Mouse (Mus musculus): ENCODE data around the gene Gpr119. TPM values are rescaled to one million over a fixed set of nuclear protein-coding genes. Genes with fewer than 3 reads are reported as not detected.

Gene Gpr119
- total RNA-seq (2021) = 0.18 TPM in 1 of 2 replicates, not detected in the other
- long read RNA-seq = 0 reads

DNA sequence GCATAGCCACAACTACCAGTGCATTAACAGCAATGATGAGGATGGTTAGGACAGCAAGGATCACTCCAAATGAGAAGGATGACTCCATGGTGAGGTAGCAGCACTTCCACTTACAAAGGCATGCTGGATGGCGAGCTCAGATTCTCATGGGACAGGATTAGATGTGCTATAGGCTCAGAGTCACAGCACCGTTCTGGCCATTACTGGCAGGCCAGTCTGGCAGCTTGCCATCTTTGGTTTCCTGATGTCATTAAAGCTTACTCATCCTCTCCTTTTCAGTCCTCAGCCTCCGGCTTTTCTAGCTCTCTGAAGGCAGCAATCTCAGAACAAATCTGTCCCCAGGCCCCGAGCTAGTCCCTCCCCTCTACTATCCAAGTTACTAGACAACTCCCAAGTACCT lies at the start of gene Gpr119:
Gpr119 (minus strand) TSS at position 308 of the 400 bp plus-strand sequence.
- peak; percentile 60 for DNase-seq

DNA sequence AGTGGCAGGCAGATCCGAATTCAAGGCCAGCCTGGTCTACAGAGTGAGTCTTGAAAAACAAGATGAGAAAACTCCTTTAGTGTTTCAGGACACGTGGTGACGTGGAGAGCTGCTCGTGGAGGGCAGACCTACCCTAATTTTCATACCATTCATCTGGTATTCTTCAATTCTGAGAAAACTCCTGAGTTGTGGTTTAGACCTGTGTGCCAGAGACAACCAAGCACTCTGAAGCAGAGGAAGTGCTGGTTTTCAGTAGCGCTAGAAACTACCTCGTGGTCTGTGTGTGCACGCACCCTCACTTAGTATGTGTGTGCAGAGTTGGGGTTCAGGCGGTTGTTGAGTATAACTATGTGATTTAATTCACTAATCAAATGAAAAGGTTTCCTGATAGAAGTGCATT lies 38.6 kb upstream of the Gpr119 start:
- DNase-seq = no peak

GRCm38 (mm10) chrX:48709701-48710100 lies 35.4 kb upstream of the Gpr119 start:
- DNase-seq = no peak

DNA sequence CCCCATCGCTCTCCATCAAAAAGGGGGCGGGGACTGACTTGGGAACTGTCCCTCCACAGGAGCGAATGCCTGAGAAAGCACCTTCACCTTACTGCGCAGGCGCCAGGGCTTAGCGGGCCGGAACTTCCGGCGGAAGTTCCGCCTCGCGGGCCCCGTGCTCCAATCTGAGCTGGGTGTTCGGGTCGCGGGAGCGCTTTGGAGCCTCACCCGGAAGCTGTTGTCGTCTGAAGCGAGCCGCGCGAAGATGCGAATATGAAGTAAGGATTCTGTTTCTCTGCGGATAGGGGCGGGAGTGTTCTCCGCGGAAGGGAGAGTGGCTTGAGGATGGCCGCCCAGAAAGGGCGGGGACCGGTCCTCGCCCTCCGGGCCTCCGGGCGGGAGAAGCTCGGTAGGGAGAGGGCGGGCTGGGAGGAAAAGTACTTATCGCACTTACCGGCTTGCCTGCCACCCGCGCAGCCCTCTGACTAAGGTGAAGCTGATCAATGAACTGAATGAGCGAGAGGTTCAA lies 20.6 kb upstream of the Gpr119 start, which contains the start of gene Rbmx2:
Rbmx2 (plus strand) TSS at position 141 of the 508 bp plus-strand sequence.
- DNase-seq = peak; percentile 89

DNA sequence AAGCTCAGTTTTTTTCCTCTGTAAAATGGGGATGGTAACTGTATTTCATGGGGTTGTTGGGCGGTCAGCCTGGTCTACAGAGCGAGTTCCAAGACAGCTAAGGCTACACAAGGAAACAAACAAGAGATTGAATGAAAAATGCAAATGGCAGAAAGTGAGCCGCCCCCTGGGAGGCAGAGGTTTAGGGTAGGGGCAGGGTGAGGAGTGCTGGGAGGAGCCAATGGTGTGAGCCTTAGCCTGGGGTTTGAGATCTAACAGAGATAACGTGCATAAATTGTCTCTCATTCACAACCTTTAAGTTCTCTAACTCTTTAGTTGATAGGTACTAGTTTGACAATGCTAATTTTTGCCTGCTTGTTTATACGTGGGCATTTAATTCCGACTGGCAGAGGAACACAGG lies 20.2 kb upstream of the Gpr119 start:
- DNase-seq = no peak

GRCm38 (mm10) chrX:48683857-48684256 lies 9.6 kb upstream of the Gpr119 start:
- no peak for DNase-seq

GRCm38 (mm10) chrX:48683451-48683850 lies 9.2 kb upstream of the Gpr119 start:
- peak; percentile 17 for DNase-seq

DNA sequence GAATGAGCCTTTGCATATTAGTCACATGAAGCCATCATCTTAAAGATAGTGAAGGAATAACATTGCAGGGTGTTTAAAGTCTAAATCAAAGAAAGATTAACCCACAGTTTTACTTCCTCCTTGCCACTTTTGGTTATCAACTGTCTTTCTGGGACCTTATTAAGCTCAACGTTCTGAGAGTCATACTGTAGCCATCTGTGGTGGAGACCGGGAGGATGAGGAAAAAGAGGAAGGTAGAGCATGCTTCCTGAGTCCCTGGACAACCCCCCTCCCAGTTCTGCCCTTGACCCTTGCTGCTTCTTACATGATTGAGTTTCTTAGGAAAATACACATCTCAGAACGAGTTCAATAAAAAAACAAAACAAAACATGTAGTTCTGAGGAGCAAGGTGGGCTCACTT lies 2.6 kb downstream of the Gpr119 start:
- no peak for DNase-seq

DNA sequence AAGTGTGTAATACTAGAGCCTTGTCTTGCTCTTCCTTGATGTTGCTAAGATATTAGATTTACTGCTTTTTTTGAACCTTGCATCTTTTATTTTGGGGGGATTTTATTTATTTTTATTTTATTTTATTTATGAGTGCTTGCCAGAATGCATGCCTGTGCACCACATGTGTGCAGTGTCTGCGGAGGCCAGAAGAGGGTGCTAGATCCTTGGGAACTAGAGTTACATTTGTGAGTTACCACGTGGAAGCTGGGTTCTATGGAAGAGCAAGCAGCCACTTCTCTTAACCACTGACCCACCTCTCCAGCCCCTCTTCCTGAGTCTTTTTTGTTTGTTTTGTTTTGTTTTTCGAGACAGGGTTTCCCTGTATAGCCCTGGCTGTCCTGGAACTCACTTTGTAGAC lies 4.7 kb downstream of the Gpr119 start:
- DNase-seq = no peak

DNA sequence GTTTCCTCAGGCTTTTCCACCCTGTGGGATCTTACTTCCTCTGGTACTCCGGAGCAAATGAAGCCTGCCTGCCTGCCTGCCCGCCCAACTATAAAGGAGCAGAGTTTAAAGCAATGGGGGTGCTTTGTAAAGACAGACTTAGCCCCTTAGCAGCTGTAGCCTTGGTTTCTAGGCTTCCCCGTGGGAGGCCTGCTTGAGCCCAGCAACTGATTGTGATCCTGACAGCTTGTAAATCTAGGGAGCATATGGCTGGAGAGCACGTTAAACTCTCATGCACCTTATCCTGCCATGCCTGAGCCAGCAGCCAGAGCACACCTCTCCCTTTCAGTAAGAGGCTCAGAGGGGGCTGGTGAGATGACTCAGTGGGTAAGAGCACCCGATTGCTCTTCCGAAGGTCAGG lies 7.5 kb downstream of the Gpr119 start:
- DNase-seq = no peak

DNA sequence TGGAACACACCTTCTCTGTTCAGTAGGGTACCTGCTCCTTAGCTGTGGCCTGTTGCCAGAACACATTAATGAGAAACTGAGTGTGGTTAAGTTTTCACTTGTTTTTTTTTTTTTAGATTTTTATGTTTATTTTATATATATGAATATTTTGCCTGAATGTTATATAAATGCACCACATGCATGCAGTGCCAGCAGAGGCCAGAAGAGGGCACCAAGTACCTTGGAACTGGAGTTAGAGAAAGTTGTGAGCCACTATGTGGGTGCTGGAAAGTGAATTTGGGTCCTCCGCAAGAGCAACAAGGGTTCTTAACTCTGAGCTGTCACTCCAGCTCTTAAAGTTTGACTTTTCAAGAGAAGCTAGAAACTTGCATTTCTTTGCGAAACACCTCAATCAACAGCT lies 30.2 kb downstream of the Gpr119 start:
- peak; percentile 8 for DNase-seq

- no peak for DNase-seq
These were observed 37.2 kb downstream of the Gpr119 start for GRCm38 (mm10) chrX:48637032-48637431.

- DNase-seq = no peak
These were observed 50.2 kb downstream of the Gpr119 start for GRCm38 (mm10) chrX:48624054-48624420.

GRCm38 (mm10) chrX:48623379-48624053 lies 50.8 kb downstream of the Gpr119 start, which contains the start of gene Slc25a14:
Gene Slc25a14 (plus strand): TSS chrX:48623413.
- peak; percentile 69 for DNase-seq

- no peak for DNase-seq
These were observed 51.3 kb downstream of the Gpr119 start for GRCm38 (mm10) chrX:48623049-48623378.

Small RNAs within 50 kb of the gene (microRNA-seq; reads per million reads assigned to microRNA genes)
- gene Gm27828 = 0 reads per million in 2 experiments

Other genes with a start within 250 kb of the Gpr119 start
- gene Elf4, start 211.3 kb downstream of the Gpr119 start, total RNA-seq (2021) = 25.6 and 27.2 TPM in 2 replicates
- 211 and 225 TPM in 2 replicates for gene Aifm1, start 160.9 kb downstream of the Gpr119 start, total RNA-seq (2021)
- 17.8 and 24.4 TPM in 2 replicates for gene Rab33a, start 155.2 kb downstream of the Gpr119 start, total RNA-seq (2021)
- gene Zfp280c, start 80.0 kb downstream of the Gpr119 start, total RNA-seq (2021) = 11.5 and 12.3 TPM in 2 replicates
- 9.3 and 11.8 TPM in 2 replicates for gene Slc25a14, start 51.1 kb downstream of the Gpr119 start, total RNA-seq (2021)
- 3.0 and 3.9 TPM in 2 replicates for gene Rbmx2, start 20.5 kb upstream of the Gpr119 start, total RNA-seq (2021)
- not detected in 2 replicates for gene Gm595, start 203.2 kb upstream of the Gpr119 start, total RNA-seq (2021)